Mouse (Mus musculus) CH12.LX (cell line): ENCODE measurements around the gene Uchl4. TPM values are rescaled to one million over a fixed set of nuclear protein-coding genes. Genes with fewer than 3 reads are reported as not detected.

Experiments
- DNase-seq: peaks from one replicate; pipeline ENCODE4 v3.0.0-alpha.2; 2013; ENCODE audit errors: extremely low read depth
- H3K27ac ChIP-seq: 2 replicates; pipeline ENCODE4 v1.5.1; 2012; ENCODE audit warnings: low read depth, mild to moderate bottlenecking, control low read depth, moderate library complexity; ENCODE audit not compliant: insufficient read depth
- H3K27me3 ChIP-seq: replicated peaks from 2 replicates; pipeline ENCODE3; 2012; ENCODE audit warnings: inconsistent platforms
- H3K36me3 ChIP-seq, 2 experiments: replicated peaks in 1 of 2; 2 replicates each; pipeline versions ENCODE3 to v1.6.1; 2012; ENCODE audit warnings: inconsistent platforms in 1 of 2, low read length in 1 of 2, mild to moderate bottlenecking in 1 of 2, mixed read lengths in 1 of 2, moderate library complexity in 1 of 2; ENCODE audit not compliant: control insufficient read depth in 1 of 2, insufficient read depth in 1 of 2
- H3K4me1 ChIP-seq, 2 experiments: 2 replicates each; pipeline ENCODE4 v1.6.1; 2012; ENCODE audit warnings: inconsistent platforms in 1 of 2, moderate library complexity in 1 of 2; ENCODE audit not compliant: insufficient read depth in 2 of 2, control insufficient read depth in 1 of 2
- H3K4me2 ChIP-seq: 2 replicates; pipeline ENCODE4 v1.6.1; 2012; ENCODE audit warnings: low read depth, mild to moderate bottlenecking, control low read depth; ENCODE audit not compliant: poor library complexity, insufficient read depth, severe bottlenecking
- H3K4me3 ChIP-seq, 3 experiments: fragments of 150-350 bp in 1 of 3; sonication (generic) in 1 of 3; replicated peaks in 1 of 3; 2 replicates each; pipeline versions ENCODE3 to v1.5.1; 2011 to 2012; ENCODE audit warnings: low read depth in 2 of 3, low read length in 2 of 3, mild to moderate bottlenecking in 2 of 3, moderate library complexity in 2 of 3, control low read depth in 1 of 3, improper control_type of control experiment in 1 of 3, inconsistent platforms in 1 of 3, mixed read lengths in 1 of 3; ENCODE audit not compliant: poor library complexity in 1 of 3
- H3K79me2 ChIP-seq: replicated peaks from 2 replicates; pipeline ENCODE4 v1.6.1; 2012; ENCODE audit warnings: mild to moderate bottlenecking, moderate library complexity; ENCODE audit not compliant: control insufficient read depth, poor library complexity, insufficient read depth, severe bottlenecking; ENCODE audit errors: extremely low read depth
- H3K9ac ChIP-seq: 2 replicates; pipeline ENCODE4 v1.6.1; 2012; ENCODE audit warnings: low read depth, mild to moderate bottlenecking, control low read depth, moderate library complexity; ENCODE audit not compliant: insufficient read depth
- H3K9me3 ChIP-seq: replicated peaks from 2 replicates; pipeline ENCODE3; 2012; ENCODE audit warnings: low read length, inconsistent platforms, mixed read lengths
- CTCF ChIP-seq, 2 experiments: IDR thresholded peaks in 1 of 2; conservative IDR thresholded peaks in 1 of 2; 2 replicates each; pipeline ENCODE4 v1.5.1; 2011 to 2012; ENCODE audit warnings: low read depth in 2 of 2, low read length in 2 of 2, improper control_type of control experiment in 1 of 2, inconsistent platforms in 1 of 2, mild to moderate bottlenecking in 1 of 2, moderate library complexity in 1 of 2
- ELF1 ChIP-seq: IDR thresholded peaks from 2 replicates; pipeline ENCODE4 v1.6.1; 2014; ENCODE audit warnings: low read depth, mild to moderate bottlenecking, inconsistent platforms, low read length, improper control_type of control experiment
- GABPA ChIP-seq: IDR thresholded peaks from 2 replicates; pipeline ENCODE4 v1.6.1; 2012; ENCODE audit warnings: low read depth, low read length, improper control_type of control experiment, inconsistent platforms; ENCODE audit not compliant: insufficient replicate concordance
- IRF4 ChIP-seq: IDR thresholded peaks from 2 replicates; pipeline ENCODE4 v1.6.1; 2014; ENCODE audit warnings: low read depth, mild to moderate bottlenecking, inconsistent platforms, low read length, improper control_type of control experiment
- JUND ChIP-seq: conservative IDR thresholded peaks from 2 replicates; pipeline ENCODE4 v1.6.1; 2011; ENCODE audit warnings: low read depth, low read length, improper control_type of control experiment
- KAT2A ChIP-seq: IDR thresholded peaks from 2 replicates; pipeline ENCODE4 v1.6.1; 2012; ENCODE audit warnings: low read length, improper control_type of control experiment, inconsistent platforms; ENCODE audit not compliant: insufficient replicate concordance
- MEF2A ChIP-seq: IDR thresholded peaks from 2 replicates; pipeline ENCODE4 v1.6.1; 2014; ENCODE audit warnings: low read depth, mild to moderate bottlenecking, inconsistent platforms, low read length, improper control_type of control experiment, borderline replicate concordance
- NELFE ChIP-seq: IDR thresholded peaks from 2 replicates; pipeline ENCODE4 v1.6.1; 2011; ENCODE audit warnings: low read depth, low read length, improper control_type of control experiment
- POLR2AphosphoS2 ChIP-seq: IDR thresholded peaks from 2 replicates; pipeline ENCODE4 v1.6.1; 2011; ENCODE audit warnings: low read depth, low read length, improper control_type of control experiment
- RAD21 ChIP-seq: IDR thresholded peaks from 2 replicates; pipeline ENCODE4 v1.6.1; 2011; ENCODE audit warnings: low read depth, mild to moderate bottlenecking, low read length, improper control_type of control experiment, moderate library complexity
- SMC3 ChIP-seq: IDR thresholded peaks from 2 replicates; pipeline ENCODE4 v1.6.1; 2011; ENCODE audit warnings: low read depth, low read length, improper control_type of control experiment
- TCF12 ChIP-seq: IDR thresholded peaks from 2 replicates; pipeline ENCODE4 v1.6.1; 2014; ENCODE audit warnings: low read depth, mild to moderate bottlenecking, inconsistent platforms, low read length, improper control_type of control experiment
- USF2 ChIP-seq: conservative IDR thresholded peaks from 2 replicates; pipeline ENCODE4 v1.6.1; 2011; ENCODE audit warnings: low read depth, low read length, improper control_type of control experiment
- ZKSCAN1 ChIP-seq: IDR thresholded peaks from 2 replicates; pipeline ENCODE4 v1.6.1; 2012; ENCODE audit warnings: low read depth, inconsistent platforms, low read length, improper control_type of control experiment, borderline replicate concordance
- ZMIZ1 ChIP-seq: IDR thresholded peaks from 2 replicates; pipeline ENCODE4 v1.6.1; 2012; ENCODE audit warnings: low read depth, mild to moderate bottlenecking, inconsistent platforms, low read length, improper control_type of control experiment
- ZNF384 ChIP-seq: IDR thresholded peaks from 2 replicates; pipeline ENCODE4 v1.6.1; 2012; ENCODE audit warnings: low read depth, low read length, improper control_type of control experiment, inconsistent platforms
- dilution Hi-C: fragments of 300-500 bp; cut with MboI; formaldehyde crosslinking; loops from 2 replicates; pipeline ENCODE4 v1.14.3; 2020; ENCODE audit warnings: low sequenced_read_pairs; ENCODE audit not compliant: extremely low pct_unique_long_range_greater_than_20kb, extremely low pct_ligation_motif_present
- in situ Hi-C: fragments of 300-500 bp; cut with MboI; formaldehyde crosslinking; loops from 3 replicates; pipeline ENCODE4 v1.14.3; 2019; ENCODE audit warnings: low sequenced_read_pairs, low pct_ligation_motif_present, low pct_unique_long_range_greater_than_20kb, mixed read lengths
- polyA plus RNA-seq: library from polyadenylated mRNA; unstranded; fragments of >175 nt; gene quantifications from 2 replicates; pipeline ENCODE4 v1.2.1, GENCODE M21; 2012; ENCODE audit warnings: low read depth; ENCODE audit not compliant: insufficient read length
- total RNA-seq, 2 experiments: library from RNA; depleted of rRNA; stranded (reverse); fragments of 300-350 nt in 1 of 2; fragments of >200 nt in 1 of 2; gene quantifications; 2 replicates each; pipeline ENCODE4 v1.2.3; 2012 to 2014

Uchl4 gene
- total and polyA plus RNA-seq, 3 experiments, result 0.55 to 16.8 (median 8.2) TPM

- no peak overlapping the region for H3K27ac ChIP-seq
- no peak overlapping the region for H3K4me2 ChIP-seq
- in situ Hi-C loops, result no loop called here
- H3K36me3 ChIP-seq, result no peaks in the 10 kb centered on the region
- H3K27me3 ChIP-seq, result no peaks in the 10 kb centered on the region
- H3K9me3 ChIP-seq, result no peaks in the 10 kb centered on the region
- no peak for TF ChIP-seq ELF1
- no peak for TF ChIP-seq GABPA
- no peak for TF ChIP-seq POLR2AphosphoS2
- TF ChIP-seq, all 38 proteins: peak for 0
- peaks cover 0 to 15% of the 10 kb centered on the region in 2 experiments; a peak in 3 of 4 replicates for H3K4me1 ChIP-seq
- dilution Hi-C loops, result no loop called here
- H3K79me2 ChIP-seq, result no peaks in the 10 kb centered on the region
- H3K9ac ChIP-seq, result no peak overlapping the region
- no peak overlapping the region for H3K4me3 ChIP-seq
- DNase-seq, result no peak
Measured at GRCm38 (mm10) chr9:64274291-64274690, 39.3 kb downstream of the Uchl4 start.

GRCm38 (mm10) chr9:64274919-64275318 lies 39.9 kb downstream of the Uchl4 start:
- Histone ChIP-seq H3K4me1 (peaks cover 0 to 15% of the 10 kb centered on the region in 2 experiments; a peak in 3 of 4 replicates), H3K36me3 (no peaks in the 10 kb centered on the region), H3K4me2 (no peak overlapping the region), H3K9ac (no peak overlapping the region), H3K27me3 (no peaks in the 10 kb centered on the region), H3K27ac (no peak overlapping the region), H3K9me3 (no peaks in the 10 kb centered on the region), H3K79me2 (no peaks in the 10 kb centered on the region), H3K4me3 (no peak overlapping the region)
- DNase-seq, result peak; percentile 31
- in situ Hi-C loops, result no loop called here
- TF ChIP-seq ELF1 (no peak), CTCF (conservative IDR thresholded peaks at IDR 0.05 in 1 of 2, IDR thresholded peaks at IDR 0.05 in 1 of 2; ENCODE audit: low read depth in 2 of 2, low read length in 2 of 2) (peak; percentile 10 to 62; a peak in 2 of 4 replicates), MEF2A (no peak), SMC3 (peak; percentile 24; the same call in 1 of the 2 replicates), IRF4 (no peak), ZMIZ1 (no peak), TCF12 (no peak), RAD21 (no peak; the same call in none of the 2 replicates), ZNF384 (no peak), KAT2A (no peak), NELFE (no peak), ZKSCAN1 (no peak), JUND (no peak), USF2 (no peak)
- TF ChIP-seq, all 38 proteins: peak for 2
- dilution Hi-C loops, result no loop called here
